Mouse (Mus musculus): ENCODE measurements at regions not wholly inside any gene's neighbourhood (a gene's known extent, or its start where the extent isn't known, plus 50 kb on each side); places are given as distances from the start of the nearest gene placed in this dataset.

DNA sequence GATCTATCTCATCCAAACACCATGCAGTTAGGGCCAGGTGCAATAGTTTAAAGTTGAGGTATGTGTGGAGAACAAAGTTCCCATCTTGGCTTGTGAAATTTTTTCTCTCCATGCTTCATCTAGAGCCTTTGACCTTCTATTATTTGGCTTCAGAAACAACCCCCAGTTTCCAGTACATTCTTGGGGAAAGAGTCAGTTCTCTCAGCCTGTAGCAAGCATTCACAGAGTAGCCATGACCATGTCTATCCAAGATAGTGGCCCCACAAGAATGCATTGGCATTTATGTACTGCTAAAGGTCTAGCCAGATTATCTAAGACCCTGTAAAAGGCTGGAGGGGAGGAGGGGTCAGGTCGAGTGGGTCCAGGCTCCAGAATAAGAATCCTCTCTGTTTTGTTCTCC lies 229.8 kb downstream of the En1 start:
- ATAC-seq (replicated peaks in 1 of 2; ENCODE audit: insufficient read depth in 1 of 2, low FRiP score in 2 of 2, low TSS enrichment in 1 of 2, low read depth in 1 of 2, poor library complexity in 2 of 2, severe bottlenecking in 2 of 2) = no peak

DNA sequence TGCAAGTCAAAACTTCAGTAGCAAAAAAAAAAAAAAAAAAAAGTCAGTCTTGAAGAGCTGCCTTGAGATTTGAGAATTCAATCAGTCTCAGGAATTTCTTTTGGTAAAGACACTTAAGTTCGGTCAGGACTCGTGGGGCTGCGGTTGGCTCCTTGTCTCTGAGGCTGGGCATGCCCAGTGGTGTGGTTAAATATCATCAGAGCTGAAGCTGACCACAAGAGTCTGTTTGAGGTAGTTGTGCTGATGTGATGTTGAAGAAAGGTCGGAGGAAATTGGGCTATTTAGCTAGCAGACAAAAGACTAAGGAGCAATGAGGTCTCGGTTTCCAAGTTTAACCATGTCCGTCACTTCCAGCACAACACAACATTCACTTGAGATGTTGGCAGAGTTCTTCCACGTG lies 240.4 kb downstream of the En1 start:
- no peak for ATAC-seq (replicated peaks in 1 of 2; ENCODE audit: insufficient read depth in 1 of 2, low FRiP score in 2 of 2, low TSS enrichment in 1 of 2, low read depth in 1 of 2, poor library complexity in 2 of 2, severe bottlenecking in 2 of 2)

DNA sequence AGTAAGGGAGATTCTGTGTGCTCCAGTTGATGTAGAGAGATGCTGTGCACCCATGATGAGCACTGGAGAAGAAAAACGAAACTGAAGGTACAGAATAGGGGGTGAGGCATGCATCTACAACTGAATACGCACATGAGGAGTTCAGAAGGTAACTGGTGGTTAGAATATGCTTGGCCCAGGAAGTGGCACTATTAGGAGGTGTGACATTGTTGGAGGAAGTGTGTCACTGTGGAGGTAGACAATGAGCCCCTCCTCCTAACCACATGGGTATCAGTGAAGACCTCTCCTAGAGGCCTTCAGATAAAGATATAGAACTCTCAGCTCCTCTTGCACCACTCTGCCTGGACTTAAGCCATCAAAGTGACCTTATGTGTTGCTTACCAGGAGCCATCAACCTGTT lies 243.9 kb downstream of the En1 start:
- no peak for ATAC-seq (replicated peaks in 1 of 2; ENCODE audit: insufficient read depth in 1 of 2, low FRiP score in 2 of 2, low TSS enrichment in 1 of 2, low read depth in 1 of 2, poor library complexity in 2 of 2, severe bottlenecking in 2 of 2)

DNA sequence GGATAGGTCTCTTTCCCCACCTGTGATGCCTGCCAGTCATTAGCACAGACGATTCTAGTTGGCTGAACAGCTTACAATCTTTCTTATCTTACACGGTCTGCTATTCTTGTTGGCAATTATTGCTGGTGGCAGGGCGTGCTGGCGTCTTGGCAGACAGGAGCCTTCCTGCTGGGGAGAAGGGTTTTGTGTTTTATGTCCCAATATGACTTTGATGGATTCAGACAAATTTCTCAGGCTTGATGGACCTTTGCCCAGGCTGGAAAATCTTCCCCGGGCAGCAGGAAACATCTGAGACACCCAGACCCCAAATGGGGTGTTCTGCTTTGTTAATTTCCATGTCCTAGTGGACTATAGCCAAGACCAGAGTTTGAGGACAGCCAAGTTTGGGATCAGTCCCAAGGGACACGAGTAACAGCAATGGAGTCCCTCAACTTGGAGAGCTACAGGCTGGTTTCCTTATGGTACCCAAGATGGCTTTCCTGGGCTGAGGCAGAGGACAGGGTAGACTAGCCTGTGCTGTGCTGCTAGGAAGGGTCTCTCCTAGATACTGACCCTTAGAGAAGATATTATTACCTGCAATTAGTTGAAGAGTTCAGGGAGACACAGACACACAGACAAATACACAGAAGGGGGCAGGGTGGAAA lies 249.8 kb downstream of the En1 start:
- ATAC-seq (replicated peaks in 1 of 2; ENCODE audit: insufficient read depth in 1 of 2, low FRiP score in 2 of 2, low TSS enrichment in 1 of 2, low read depth in 1 of 2, poor library complexity in 2 of 2, severe bottlenecking in 2 of 2) = no peak

DNA sequence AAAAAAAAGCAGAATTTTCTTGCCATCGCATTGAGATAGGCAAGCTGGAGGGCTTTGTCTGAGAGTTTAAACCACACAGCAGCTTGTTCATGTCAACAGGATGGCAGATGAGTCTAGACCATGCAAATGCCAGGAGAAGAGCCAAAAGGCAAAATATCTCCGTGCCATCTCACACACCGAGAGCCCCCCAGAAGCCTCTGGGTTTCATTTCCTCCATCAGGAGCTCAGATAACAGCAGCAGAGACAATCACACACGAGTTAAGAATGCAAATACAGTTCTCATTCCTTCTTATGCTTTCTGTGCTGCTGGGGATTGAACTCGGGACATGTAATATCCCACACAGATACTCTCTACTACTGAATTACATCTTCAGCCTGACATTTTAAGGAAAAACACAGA lies 255.3 kb downstream of the En1 start:
- no peak for ATAC-seq (replicated peaks in 1 of 2; ENCODE audit: insufficient read depth in 1 of 2, low FRiP score in 2 of 2, low TSS enrichment in 1 of 2, low read depth in 1 of 2, poor library complexity in 2 of 2, severe bottlenecking in 2 of 2)

DNA sequence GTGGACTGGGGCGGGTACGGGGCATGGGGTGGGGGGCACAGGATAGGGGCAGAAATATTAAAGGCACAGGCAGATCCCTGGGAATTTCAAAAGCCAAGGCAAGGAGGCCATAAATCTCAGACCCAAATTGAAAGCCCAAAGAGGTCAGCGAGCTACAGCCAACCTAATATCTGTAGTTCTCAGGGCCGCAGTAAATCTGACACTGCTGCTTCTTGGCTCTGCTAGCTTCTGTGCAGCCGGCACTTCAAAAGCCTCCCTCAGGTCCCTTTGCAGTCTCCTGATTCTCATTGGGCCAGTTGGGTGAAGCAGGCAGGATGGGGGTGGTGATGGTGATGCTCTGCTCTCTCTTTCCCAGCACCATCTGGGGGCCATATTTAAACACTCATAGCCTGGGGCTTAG lies 257.3 kb downstream of the En1 start:
- ATAC-seq (replicated peaks in 1 of 2; ENCODE audit: insufficient read depth in 1 of 2, low FRiP score in 2 of 2, low TSS enrichment in 1 of 2, low read depth in 1 of 2, poor library complexity in 2 of 2, severe bottlenecking in 2 of 2) = no peak

DNA sequence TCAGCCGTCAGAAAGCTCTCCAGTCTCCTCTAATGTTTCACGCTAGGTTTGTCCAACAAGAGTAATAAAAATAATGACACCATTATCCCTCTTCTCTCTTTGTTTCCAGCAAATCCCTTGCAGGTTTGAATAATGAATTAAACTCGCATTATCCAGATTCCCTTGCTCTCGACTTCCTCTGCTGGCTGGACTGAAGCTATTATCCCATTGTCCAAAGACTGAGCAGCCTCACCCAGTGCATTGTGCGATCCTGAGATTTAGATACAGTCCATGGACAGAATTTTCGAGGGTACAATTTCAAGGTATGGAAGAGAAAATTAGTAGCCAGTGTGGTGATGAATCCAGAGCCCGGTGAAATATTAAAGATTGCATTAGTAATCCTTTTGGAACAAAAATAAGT lies 270.3 kb downstream of the En1 start:
- no peak for ATAC-seq (replicated peaks in 1 of 2; ENCODE audit: insufficient read depth in 1 of 2, low FRiP score in 2 of 2, low TSS enrichment in 1 of 2, low read depth in 1 of 2, poor library complexity in 2 of 2, severe bottlenecking in 2 of 2)

DNA sequence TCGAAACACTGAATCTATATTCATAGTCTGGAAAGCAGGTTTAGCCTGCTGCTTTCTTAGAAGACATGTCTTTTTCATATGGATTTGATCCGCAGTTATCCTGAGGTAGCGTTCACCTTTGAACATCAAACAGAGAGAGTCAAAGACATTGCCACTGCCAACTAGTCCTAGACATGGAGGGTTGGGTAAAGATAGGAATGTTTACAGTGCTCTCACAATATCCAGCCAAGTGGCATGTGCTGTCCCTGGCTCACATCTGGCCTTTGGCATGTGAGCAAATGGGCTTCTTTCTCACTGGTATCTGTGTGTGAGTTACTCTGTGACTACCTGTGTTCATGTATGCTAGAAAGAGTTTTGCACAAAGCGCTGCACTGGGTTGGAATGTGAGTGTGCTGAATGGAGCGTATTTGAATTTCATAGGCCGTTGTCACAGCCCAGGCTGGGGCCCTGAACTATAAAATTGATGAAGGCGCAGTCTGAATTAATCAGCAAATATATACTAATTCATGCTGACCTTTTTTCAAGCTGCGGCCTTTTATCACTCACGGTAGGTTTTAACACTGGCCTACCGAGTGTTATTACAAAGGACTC lies 280.8 kb downstream of the En1 start:
- ATAC-seq (replicated peaks in 1 of 2; ENCODE audit: insufficient read depth in 1 of 2, low FRiP score in 2 of 2, low TSS enrichment in 1 of 2, low read depth in 1 of 2, poor library complexity in 2 of 2, severe bottlenecking in 2 of 2) = no peak

DNA sequence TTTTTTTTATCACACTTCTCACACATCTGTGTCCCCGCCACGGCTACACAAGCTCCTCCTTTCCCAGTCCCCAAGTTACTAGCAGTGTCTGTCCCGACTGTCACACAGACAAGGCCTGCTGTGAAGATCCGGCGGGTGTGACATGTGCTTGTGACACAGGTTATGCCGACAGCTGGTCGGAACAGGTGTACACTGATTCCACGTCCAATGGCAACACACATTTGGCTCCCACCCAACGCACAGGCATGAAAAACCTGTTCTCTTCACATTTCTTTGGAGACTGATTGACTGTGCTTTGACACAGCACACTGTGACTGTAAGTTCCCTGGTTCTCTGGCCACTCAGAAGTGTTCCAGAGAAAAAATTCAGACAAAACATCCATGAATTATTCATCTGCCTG lies 281.4 kb downstream of the En1 start:
- no peak for ATAC-seq (replicated peaks in 1 of 2; ENCODE audit: insufficient read depth in 1 of 2, low FRiP score in 2 of 2, low TSS enrichment in 1 of 2, low read depth in 1 of 2, poor library complexity in 2 of 2, severe bottlenecking in 2 of 2)

DNA sequence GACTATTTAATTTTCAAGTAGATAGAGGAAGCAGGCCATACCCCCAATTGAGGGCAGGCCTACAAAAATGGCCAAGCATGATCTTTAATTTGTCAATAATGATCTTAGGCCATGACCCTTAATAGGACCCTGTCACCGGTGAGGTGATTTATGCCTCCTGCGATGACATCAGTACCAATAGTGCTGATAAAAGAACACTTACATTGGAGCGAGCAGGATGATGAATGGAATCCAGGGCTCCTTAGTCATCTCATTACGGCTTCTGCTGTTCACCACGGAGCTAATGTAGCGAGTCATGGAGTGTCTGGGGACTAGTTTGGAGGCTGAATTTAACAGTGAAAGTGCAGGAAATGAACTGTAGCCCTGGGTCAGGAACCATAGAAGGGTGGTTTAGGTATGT lies 308.6 kb downstream of the En1 start:
- no peak for ATAC-seq (replicated peaks in 1 of 2; ENCODE audit: insufficient read depth in 1 of 2, low FRiP score in 2 of 2, low TSS enrichment in 1 of 2, low read depth in 1 of 2, poor library complexity in 2 of 2, severe bottlenecking in 2 of 2)

DNA sequence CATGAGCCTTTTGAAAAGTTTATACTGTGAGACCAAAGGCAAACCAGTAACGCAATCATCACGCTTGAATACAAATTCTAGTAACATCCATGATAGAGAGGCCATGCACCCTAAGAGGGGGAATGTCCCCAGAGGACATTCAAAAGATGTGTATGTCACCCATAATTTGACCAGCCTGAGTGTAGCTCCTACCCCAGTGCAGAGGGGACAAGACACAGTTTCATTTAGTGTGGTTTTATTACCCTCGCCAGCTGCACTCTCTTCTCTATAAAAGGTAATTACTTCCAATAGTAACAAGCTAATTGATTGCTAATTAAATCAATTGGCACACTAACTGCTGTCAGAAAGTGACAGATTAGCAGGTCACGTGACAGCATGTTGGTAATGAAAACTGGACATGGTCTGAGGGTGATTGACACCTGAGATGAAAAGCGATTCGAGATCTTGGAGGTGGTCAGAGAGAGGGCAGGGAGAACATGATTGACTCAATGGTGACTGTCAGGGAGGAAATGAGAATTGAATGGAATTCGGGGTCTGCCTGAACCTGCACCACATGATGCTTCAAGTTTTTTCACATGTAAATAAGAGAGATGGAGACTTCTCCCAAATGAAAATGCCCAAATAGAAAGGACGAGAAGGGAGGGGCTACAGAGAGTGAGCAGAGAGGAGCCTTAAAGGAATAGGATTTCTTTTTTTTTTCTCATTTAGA lies 309.9 kb downstream of the En1 start:
- no peak for ATAC-seq (replicated peaks in 1 of 2; ENCODE audit: insufficient read depth in 1 of 2, low FRiP score in 2 of 2, low TSS enrichment in 1 of 2, low read depth in 1 of 2, poor library complexity in 2 of 2, severe bottlenecking in 2 of 2)

DNA sequence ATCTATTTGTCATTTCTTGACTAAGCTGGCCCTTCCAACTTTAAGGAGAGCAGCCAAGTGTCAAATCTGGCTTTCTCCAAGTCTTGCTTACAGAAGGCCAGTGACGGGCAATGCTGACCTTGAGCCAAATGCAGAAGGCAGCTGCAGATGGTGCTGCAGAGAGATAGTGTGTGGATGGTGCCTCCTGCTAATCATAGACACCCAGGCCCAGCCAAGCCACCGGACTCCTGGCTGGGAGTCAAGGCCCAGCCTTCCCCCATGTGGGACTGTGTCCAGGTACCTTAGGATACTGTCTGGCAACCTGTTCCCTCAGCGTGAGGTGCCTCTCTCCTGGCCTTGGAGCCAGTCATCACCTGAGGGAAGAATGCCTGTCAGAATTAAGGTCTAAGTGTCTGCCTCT lies 319.3 kb downstream of the En1 start:
- no peak for ATAC-seq (replicated peaks in 1 of 2; ENCODE audit: insufficient read depth in 1 of 2, low FRiP score in 2 of 2, low TSS enrichment in 1 of 2, low read depth in 1 of 2, poor library complexity in 2 of 2, severe bottlenecking in 2 of 2)

DNA sequence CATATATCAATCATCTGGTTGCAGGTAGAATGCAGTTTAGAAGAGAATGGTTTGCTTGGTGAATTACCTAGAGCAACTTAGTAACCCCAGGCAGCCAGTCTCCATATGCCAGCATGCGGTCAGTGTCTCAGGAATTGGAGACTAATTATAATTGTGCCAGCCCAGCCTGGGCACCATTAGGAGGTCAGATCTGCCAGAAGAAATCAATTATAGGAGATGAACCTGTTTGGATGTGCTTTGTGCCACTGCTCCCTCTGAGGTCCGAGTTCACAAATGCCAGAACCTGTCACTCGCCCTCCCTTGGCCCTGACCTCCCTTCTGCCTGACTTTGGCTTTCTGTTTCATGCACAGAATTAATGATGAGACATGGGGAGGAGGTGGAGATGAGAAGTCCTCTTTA lies 323.1 kb downstream of the En1 start:
- no peak for ATAC-seq (replicated peaks in 1 of 2; ENCODE audit: insufficient read depth in 1 of 2, low FRiP score in 2 of 2, low TSS enrichment in 1 of 2, low read depth in 1 of 2, poor library complexity in 2 of 2, severe bottlenecking in 2 of 2)

DNA sequence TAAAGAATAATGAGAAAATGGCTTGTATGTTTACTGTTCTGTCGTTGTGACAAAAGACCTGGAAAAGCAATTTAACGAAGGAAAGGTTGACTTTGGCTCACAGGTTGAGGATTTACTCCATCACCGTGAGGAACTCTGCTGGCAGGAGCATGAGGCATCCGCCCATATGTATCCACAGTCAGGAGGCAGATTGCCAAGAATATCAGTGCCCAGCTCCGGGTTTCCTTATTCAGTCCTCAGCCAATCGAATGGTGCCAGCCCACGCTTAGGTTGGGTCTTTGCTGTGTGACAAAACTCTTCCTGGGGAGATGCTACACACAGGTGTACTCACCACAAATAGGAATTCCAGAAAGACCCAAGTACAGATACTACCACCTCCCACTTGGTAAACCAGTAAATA lies 327.9 kb downstream of the En1 start:
- no peak for ATAC-seq (replicated peaks in 1 of 2; ENCODE audit: insufficient read depth in 1 of 2, low FRiP score in 2 of 2, low TSS enrichment in 1 of 2, low read depth in 1 of 2, poor library complexity in 2 of 2, severe bottlenecking in 2 of 2)

DNA sequence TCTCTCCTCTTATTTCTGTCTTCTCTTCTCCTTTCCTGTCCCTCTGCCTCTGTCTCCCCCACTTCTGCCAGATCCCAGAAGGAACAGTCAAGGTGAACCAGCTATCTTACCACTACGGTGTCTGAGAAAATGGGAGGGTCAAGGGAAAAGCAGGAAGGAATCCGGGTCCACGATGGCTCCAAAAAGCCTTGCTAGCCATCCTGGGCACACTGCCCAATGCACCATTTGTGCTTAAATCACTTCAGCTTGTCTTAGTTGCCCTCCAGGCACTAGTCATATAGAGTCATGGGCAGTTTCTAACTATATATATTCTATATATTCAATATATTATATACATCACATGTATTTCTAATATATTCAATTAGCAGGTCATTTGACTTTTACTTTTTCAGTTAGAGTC lies 333.1 kb downstream of the En1 start:
- no peak for ATAC-seq (replicated peaks in 1 of 2; ENCODE audit: insufficient read depth in 1 of 2, low FRiP score in 2 of 2, low TSS enrichment in 1 of 2, low read depth in 1 of 2, poor library complexity in 2 of 2, severe bottlenecking in 2 of 2)

DNA sequence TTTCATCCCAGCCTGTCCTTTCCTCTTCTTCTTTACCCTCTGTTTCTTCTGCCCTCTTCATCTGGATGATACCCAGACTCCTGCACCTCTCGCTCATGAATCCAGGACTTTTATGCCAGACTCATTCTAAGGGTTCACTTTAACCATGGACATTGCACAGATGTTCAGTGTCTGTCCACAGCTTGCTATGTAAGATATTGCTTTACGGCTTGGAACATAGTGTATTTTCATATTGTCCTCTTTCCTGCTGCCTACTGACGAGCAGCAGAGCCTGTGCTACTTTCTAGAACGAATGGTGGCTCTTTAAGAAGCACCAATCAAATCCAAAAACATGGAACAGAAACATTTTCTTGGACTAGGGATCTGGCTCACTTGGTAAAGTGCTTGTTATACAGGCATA lies 341.5 kb downstream of the En1 start:
- no peak for ATAC-seq (replicated peaks in 1 of 2; ENCODE audit: insufficient read depth in 1 of 2, low FRiP score in 2 of 2, low TSS enrichment in 1 of 2, low read depth in 1 of 2, poor library complexity in 2 of 2, severe bottlenecking in 2 of 2)

DNA sequence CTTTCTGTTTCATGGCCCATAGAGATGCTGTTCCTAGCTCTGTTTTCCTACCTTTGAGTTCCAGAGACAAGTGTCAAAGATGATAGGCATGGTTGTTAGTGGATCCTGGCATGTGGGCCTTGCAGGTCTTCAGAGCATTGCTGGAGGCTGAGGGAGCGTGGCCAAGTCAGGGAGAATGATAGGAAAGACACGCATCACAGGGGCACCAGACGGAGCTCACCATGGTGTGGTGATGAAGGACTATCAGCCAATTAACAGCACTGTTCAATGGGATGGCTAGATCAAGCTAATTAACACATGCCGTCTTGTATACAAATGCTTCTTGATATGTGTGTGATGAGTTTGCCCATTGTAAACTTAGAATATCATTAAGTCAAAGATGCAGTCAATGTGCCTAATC lies 344.1 kb downstream of the En1 start:
- no peak for ATAC-seq (replicated peaks in 1 of 2; ENCODE audit: insufficient read depth in 1 of 2, low FRiP score in 2 of 2, low TSS enrichment in 1 of 2, low read depth in 1 of 2, poor library complexity in 2 of 2, severe bottlenecking in 2 of 2)

DNA sequence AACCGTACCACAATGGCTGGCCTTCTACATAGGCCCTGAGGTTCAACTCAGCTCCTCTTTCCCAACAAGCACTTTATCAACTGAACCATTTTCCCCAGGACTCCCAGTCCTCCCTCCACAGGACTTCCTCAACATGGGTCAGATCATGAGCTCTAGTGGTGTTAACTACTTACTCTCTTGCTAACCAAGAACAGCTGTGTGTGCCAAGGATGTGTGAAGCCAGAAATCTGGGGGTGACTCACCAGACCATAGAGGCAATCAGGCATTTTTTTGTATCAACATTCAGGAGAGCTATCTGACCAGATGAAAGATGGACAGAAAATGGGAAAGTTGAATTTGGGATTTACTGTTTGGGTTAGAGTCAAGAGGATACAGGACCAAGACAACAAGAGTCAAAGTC lies 359.0 kb downstream of the En1 start:
- no peak for ATAC-seq (replicated peaks in 1 of 2; ENCODE audit: insufficient read depth in 1 of 2, low FRiP score in 2 of 2, low TSS enrichment in 1 of 2, low read depth in 1 of 2, poor library complexity in 2 of 2, severe bottlenecking in 2 of 2)

DNA sequence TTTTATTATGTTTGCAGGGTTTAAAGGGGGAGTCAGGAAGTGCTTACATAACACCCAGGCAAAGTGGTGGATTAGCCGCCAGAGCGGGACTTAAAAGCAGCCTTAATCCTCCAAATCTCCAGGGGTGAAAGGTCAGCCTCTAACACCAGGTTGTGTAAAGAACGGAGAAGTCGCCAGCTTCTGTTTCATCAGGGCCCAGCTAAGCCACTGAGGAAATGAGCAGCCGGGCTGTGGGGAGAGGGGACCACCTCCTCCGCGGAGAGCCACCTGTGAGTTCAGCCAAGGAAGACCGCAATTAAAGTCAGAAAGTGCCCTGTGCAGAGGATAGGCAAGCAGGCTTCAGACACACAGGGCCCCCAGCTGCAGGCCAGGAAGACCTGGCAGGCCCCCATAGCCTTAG lies 359.8 kb downstream of the En1 start:
- no peak for ATAC-seq (replicated peaks in 1 of 2; ENCODE audit: insufficient read depth in 1 of 2, low FRiP score in 2 of 2, low TSS enrichment in 1 of 2, low read depth in 1 of 2, poor library complexity in 2 of 2, severe bottlenecking in 2 of 2)
